Mouse (Mus musculus): ENCODE data around the gene Rtn1.

Rtn1 gene

GRCm38 (mm10) chr12:72408954-72409353 is at the start of gene Rtn1:
TSS of gene Rtn1 (minus strand) at chr12:72409054.
- no peak for DNase-seq

- no peak for DNase-seq
Observed at GRCm38 (mm10) chr12:72453941-72454340, 45.1 kb upstream of the Rtn1 start.

- peak in 1 of 2 experiments; percentile 13 for DNase-seq
Observed at GRCm38 (mm10) chr12:72441839-72442576, 33.2 kb upstream of the Rtn1 start, which contains the start of gene Lrrc9. TSS of gene Lrrc9 (plus strand) at chr12:72441866.

GRCm38 (mm10) chr12:72438961-72439480 is 30.2 kb upstream of the Rtn1 start:
- no peak for DNase-seq

GRCm38 (mm10) chr12:72437676-72438341 is 29.0 kb upstream of the Rtn1 start:
- DNase-seq = no peak

GRCm38 (mm10) chr12:72433241-72433865 is 24.5 kb upstream of the Rtn1 start:
- no peak for DNase-seq

- DNase-seq = no peak
Observed at GRCm38 (mm10) chr12:72432209-72432608, 23.4 kb upstream of the Rtn1 start.

- peak; percentile 62 to 67 for DNase-seq
Observed at GRCm38 (mm10) chr12:72427722-72428126, 18.9 kb upstream of the Rtn1 start.

- no peak for DNase-seq
Observed at GRCm38 (mm10) chr12:72422681-72423080, 13.8 kb upstream of the Rtn1 start.

GRCm38 (mm10) chr12:72417762-72418161 is 8.9 kb upstream of the Rtn1 start:
- peak; percentile 9 to 34 for DNase-seq

- peak in 1 of 2 experiments; percentile 1 for DNase-seq
Observed at GRCm38 (mm10) chr12:72408111-72408891, 553 bp downstream of the Rtn1 start.

GRCm38 (mm10) chr12:72407721-72408110 is 1.1 kb downstream of the Rtn1 start:
- DNase-seq = no peak

- DNase-seq = no peak
Observed at GRCm38 (mm10) chr12:72407146-72407545, 1.7 kb downstream of the Rtn1 start.

GRCm38 (mm10) chr12:72405031-72405430 is 3.8 kb downstream of the Rtn1 start:
- DNase-seq = no peak

GRCm38 (mm10) chr12:72393046-72393805 is 15.6 kb downstream of the Rtn1 start:
- no peak for DNase-seq

- DNase-seq = no peak
Observed at GRCm38 (mm10) chr12:72390346-72390745, 18.5 kb downstream of the Rtn1 start.

GRCm38 (mm10) chr12:72389377-72390103 is 19.3 kb downstream of the Rtn1 start:
- no peak for DNase-seq

- no peak for DNase-seq
Observed at GRCm38 (mm10) chr12:72388835-72389234, 20.0 kb downstream of the Rtn1 start.

- DNase-seq = no peak
Observed at GRCm38 (mm10) chr12:72388135-72388534, 20.7 kb downstream of the Rtn1 start.

- DNase-seq = no peak
Observed at GRCm38 (mm10) chr12:72376309-72376708, 32.5 kb downstream of the Rtn1 start.

GRCm38 (mm10) chr12:72374823-72375225 is 34.0 kb downstream of the Rtn1 start:
- no peak for DNase-seq
